Mouse (Mus musculus): Measurements from ENCODE around the gene Adnp.
A peak's percentile ranks its signal among the peaks of the same experiment; 100 is the strongest.
"Not testable (repeated sequence)": the region's sequence is repeated elsewhere in the genome, so short reads cannot be mapped to it uniquely, and the experiment has no call there.

The Adnp gene

GRCm38 (mm10) chr2:168205681-168206631, 956 bp downstream of the Adnp start:
- DNase-seq, result peak; percentile 67 to 70

GRCm38 (mm10) chr2:168205265-168205664, 1.6 kb downstream of the Adnp start:
- peak; percentile 97 to 98 for DNase-seq

DNA sequence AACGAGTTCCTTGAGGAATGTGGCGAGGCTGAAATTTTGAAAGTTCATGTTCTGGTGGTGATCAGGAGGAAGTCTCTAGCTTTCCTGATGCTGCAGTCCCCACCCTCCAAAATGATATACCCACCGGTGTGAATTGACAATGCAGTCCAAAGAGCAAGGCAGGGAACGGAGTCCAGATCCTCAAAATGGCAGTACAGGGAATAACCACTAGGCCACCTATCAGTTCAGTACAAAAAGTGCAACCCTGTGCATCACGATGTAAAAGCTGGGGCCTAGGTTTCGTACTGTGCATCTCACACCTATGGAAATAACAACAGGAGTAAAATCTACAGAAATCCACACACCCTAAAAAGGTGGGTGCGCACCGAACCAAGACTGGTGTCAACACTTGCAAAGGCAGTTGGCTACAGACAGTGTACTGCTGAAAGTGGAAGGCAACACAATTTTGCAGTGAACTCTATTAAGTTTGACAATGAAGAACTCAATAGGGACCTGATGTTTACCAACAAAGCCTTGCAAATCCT, 2.4 kb downstream of the Adnp start:
- no peak for DNase-seq

GRCm38 (mm10) chr2:168200014-168200691, 6.8 kb downstream of the Adnp start:
- DNase-seq, result no peak

DNA sequence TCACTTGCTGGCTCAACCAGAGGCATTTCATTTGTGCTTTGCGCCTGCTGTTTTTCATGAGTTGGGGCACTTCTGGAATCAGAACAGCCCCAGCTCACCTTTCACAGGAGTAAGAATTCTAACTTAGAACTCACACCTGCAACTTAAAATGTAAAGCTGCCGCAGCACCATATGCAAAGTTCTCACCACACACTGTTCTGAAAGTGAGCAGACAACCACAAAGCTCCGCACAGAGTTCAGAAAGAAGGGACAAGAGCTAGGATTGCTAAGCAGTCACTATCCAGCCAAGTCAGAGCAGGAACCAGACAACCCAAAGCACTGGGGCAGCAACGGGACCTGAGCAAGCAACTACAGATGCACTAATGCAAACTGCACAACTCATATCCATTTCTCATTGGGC, 7.4 kb downstream of the Adnp start:
- DNase-seq, result no peak

GRCm38 (mm10) chr2:168198421-168198820, 8.5 kb downstream of the Adnp start:
- no peak for DNase-seq

- no peak for DNase-seq
Measured at GRCm38 (mm10) chr2:168195721-168196120, 11.2 kb downstream of the Adnp start.

- DNase-seq, result no peak
Measured at GRCm38 (mm10) chr2:168193685-168194084, 13.2 kb downstream of the Adnp start.

DNA sequence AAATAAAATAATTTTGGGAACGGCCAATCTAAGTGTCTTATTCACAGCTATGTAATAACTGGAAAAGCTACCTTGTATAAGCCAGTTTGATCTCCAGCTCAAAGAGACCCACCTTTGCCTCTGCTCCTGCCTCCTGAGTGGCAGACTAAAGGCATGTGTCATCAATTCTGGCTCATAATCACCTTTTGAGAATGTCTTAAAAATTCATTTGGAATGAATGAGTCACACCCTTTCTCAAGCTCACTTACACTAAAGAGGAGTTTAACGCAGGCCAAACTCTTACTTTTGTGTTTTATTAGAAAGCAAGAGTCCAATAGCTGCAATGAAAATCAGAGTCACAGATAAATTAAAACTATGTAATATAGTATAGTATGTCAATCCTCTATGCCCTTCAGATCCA, 15.1 kb downstream of the Adnp start:
- DNase-seq, result no peak

- no peak for DNase-seq
Measured at GRCm38 (mm10) chr2:168175946-168176345, 31.0 kb downstream of the Adnp start.

DNA sequence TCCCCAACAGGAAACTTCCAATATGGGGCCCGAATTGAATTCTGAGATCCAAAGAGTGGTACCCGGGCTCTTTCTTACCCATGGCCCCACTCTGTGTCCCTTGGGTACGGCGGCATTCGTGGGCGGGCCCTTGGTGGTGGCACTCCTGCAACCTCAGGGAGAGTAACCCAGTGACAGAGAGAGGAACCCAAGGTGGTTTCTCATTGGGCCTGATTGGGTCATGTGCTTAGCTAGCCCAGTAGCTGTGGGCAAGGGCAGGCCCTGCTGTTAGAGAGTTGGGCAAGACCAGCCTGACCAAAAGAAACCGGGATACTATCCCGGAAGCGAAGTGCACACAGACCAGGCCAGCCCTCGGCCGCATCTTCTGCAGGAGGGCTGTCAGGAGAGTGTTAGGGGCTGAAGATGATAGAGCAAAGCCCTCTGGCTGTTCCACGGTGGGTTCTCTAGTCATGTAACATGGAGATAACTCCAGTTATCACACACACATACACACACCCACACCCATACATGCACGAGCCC, 36.7 kb downstream of the Adnp start:
- DNase-seq, result peak; percentile 25 to 34

DNA sequence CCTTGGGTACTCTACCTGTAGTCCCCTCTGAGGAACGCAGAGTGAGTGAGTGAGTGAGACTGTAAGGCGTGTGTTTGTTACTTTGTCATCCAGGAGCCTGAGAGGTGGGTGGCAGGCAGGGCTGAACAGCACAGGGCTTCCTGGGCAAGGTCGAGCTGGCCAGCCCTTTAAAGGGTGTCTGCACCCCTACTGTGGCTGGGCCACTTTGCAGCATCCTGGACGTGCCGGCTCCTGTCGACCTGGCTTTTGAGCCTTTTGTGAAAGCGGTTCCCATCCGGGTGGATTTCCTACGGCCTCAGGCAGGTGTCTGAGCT, 37.2 kb downstream of the Adnp start:
- no peak for DNase-seq

DNA sequence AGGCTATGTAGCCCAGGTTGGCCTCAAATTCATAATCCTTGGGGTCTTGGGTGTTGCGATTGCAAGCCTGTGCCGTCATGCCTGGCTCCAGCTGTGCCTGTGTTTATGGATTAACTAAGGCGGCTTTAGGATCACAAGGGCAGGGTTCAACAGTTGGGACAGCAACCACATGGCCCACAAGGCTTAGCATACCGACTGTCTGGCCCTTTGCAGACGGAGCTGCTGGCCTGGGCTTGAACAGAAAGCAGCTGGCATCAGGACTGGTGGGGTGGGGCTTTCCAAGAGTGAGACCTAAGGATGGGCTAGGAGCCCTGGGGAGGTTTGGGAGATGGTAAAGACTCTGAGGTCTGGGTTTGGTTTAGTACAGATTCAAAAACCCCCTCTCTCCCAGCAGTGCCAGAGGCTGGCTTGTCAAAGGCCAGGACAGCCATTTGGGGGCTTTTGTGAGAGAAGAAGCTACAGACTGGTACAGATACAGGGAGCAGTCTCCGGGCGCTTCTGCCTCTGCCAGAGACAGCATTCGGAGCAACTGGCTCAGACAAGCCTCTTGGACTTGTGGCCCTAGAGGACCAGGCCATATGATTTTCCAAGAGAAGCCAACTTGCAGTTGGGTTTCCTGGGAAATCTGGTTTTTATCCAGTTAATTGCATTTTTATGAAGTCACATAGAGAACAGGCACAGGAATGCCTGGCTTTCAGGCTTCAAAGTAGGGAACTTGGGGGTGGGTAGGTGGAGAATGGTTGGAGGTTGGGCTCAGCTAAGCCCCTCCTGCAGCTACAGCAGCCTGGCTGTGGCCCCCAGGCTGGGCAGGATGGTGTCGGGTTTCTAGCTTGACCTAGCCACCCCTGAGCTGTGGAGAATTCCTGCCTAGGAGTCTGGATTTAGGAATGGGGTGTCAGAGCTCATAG, 37.8 kb downstream of the Adnp start:
- DNase-seq, result peak; percentile 36 to 46

- DNase-seq, result no peak
Measured at GRCm38 (mm10) chr2:168167781-168168180, 39.1 kb downstream of the Adnp start.

GRCm38 (mm10) chr2:168166750-168167460, 40.0 kb downstream of the Adnp start:
- no peak for DNase-seq

GRCm38 (mm10) chr2:168161978-168162377, 44.9 kb downstream of the Adnp start:
- no peak for DNase-seq

- DNase-seq, result no peak
Measured at GRCm38 (mm10) chr2:168161514-168161971, 45.4 kb downstream of the Adnp start.

DNA sequence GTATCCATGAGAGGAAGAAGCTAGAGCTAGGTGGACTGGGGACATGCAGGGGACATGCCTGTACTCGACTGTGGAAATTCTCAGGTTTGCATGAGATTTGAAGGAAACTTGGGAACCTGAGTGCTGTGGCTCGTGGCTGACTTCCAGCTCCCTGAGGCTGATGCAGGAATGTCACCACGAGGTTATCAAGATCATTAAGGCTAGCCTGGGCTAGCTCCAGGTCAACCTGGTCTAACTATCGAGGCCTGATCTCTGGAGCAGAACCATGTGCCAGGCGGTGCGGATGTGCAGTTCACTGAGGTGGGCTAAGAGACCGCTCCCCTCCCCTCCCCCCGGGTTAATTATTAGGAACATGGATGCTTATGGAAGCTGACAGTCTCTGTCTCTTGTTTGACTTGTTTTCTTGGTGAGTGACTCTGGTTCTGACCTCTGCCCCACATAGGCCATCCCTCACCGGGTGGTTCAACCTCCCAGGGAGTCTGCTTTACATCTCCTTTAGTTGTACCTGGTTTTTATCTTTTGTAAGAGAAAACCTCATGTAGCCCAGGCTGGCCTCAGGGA, 46.5 kb downstream of the Adnp start:
- no peak for DNase-seq

DNA sequence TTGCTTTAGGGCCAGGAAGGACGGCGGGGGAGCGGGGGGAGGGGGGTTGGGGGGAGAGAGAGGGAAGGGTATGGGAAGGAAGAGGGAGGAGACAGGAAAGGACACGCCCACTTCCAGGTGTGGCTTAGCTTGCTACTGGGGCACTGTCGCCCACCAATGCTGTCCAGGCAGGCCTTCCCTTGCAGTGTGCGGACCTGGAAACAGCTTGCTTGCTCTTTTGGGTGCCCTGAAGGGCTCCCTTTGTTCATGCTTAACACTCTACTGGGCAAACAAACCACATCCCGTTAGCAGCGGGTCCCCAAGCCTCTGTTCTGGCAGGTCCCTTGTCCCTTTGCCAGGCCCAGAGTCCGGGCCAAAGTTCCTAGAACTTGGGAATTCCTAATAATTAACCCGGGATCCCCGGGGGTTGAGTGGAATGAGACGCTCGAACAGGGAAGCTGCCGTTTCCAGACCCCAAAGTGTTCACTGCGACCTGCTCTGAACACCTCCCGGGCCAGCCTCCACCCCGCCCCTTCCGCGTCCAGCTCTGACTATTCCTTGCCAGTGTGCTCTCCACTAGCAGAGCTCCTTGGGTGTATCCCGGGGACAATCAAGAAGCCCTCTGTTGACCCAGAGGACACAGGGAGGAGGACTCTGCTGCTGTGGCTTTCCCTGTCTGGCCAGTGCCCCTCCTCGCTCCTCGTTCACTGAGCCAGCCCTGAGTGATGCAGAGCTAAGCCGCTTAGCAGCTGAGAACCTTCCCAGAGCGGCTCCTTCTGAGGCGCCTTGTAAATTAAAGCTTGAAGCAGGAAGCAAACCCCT, 47.8 kb downstream of the Adnp start:
- peak; percentile 33 to 44 for DNase-seq

- DNase-seq, result not testable (repeated sequence)
Measured at GRCm38 (mm10) chr2:168157974-168158373, 48.9 kb downstream of the Adnp start.

DNA sequence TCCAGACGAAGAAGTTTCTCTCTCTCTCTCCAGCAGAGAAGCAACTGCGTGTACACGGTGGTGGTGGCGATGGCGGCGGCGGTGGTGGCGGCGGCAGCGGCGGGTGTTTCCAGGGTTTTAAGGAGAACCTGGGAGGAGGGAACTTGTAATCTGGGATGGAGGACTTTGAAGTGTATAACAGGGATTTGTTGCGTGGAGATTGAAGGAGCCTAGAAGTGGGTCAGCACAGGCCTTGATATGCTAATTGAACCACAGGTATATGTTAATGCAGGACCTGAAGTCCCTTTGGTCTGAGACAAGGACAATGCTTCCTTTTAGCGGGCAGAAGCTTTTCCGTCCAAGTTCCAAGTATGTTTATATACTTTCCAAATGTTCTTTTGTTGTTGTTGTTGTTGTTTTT, 50.6 kb downstream of the Adnp start:
- no peak for DNase-seq
